Mouse (Mus musculus): ENCODE data around the gene Il10ra.

DNA sequence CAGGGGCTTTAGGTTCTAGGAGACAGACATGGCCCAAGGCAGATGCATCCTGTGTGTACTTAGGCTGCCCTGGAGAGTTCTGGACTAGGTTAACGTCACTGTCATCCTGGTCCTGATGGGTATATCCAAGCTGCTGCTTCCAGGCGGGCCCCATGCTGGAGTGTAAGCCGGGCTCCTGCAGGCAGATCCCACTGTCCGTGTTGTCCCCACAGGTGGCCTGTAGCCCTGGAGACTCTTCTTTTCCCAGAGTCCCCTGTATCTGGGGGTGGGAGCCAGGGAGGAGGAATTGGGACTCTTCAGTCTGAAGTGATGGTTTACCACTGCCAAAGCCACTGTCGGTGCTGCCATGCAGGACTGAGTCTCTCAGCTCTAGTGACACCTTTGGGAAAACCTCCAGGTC, 13.0 kb downstream of the Il10ra start:
- TF ChIP-seq GATA1 (IDR thresholded peaks at IDR 0.05; ENCODE audit: low read length), result no peak
- TF ChIP-seq TAL1 (IDR thresholded peaks at IDR 0.05; ENCODE audit: low read length), result no peak
